Mouse (Mus musculus) E14TG2a.4 (cell line): ENCODE measurements at regions not wholly inside any gene's neighbourhood (a gene's known extent, or its start where the extent isn't known, plus 50 kb on each side); places are given as distances from the start of the nearest gene placed in this dataset.

ENCODE experiments used
- H3K27me3 ChIP-seq: 2 replicates; pipeline ENCODE4 v1.6.1; 2014; ENCODE audit warnings: low read length, control low read depth; ENCODE audit not compliant: insufficient read depth
- H3K36me3 ChIP-seq: 2 replicates; pipeline ENCODE4 v1.6.1; 2014; ENCODE audit warnings: low read length, control low read depth; ENCODE audit not compliant: insufficient read depth
- H3K4me1 ChIP-seq: replicated peaks from 2 replicates; pipeline ENCODE4 v1.6.1; 2014; ENCODE audit warnings: low read depth, low read length, control low read depth
- H3K4me3 ChIP-seq: replicated peaks from 2 replicates; pipeline ENCODE4 v1.5.1; 2014; ENCODE audit warnings: mild to moderate bottlenecking, low read length
- H3K9me3 ChIP-seq: 2 replicates; pipeline ENCODE4 v1.6.1; 2014; ENCODE audit warnings: low read length, control low read depth
- CTCF ChIP-seq: conservative IDR thresholded peaks from 2 replicates; pipeline ENCODE4 v1.5.1; 2014; ENCODE audit warnings: low read length
- NANOG ChIP-seq: IDR thresholded peaks from 2 replicates; pipeline ENCODE4 v1.6.1; 2014; ENCODE audit warnings: borderline replicate concordance, low read length, mixed read lengths
- POU5F1 ChIP-seq: IDR thresholded peaks from 2 replicates; pipeline ENCODE4 v1.6.1; 2014; ENCODE audit warnings: low read length, borderline replicate concordance

DNA sequence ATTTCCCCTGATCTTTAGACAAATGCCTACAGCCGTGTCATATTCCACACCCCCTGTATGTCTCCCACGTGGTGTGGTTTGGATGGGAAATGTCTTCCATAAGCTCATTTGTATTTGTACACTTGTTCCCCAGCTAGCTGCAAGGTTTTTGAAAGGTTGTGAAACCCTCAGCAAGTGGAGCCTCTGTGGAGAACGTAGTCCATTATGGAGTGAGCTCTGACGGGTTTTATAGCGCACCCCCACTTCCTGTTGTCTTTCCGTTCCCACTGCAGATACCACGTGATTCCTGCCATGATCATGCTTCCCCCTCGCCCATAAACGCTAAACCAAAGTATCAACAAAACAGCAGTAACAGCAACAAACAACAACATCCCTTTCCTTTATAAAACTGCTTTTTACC, 145.6 kb upstream of the Fn1 start:
- Histone ChIP-seq H3K4me1 (no peaks in the 10 kb centered on the region), H3K9me3 (no peaks in the 10 kb centered on the region), H3K27me3 (no peaks in the 10 kb centered on the region), H3K4me3 (no peak overlapping the region), H3K36me3 (no peaks in the 10 kb centered on the region)
- TF ChIP-seq NANOG (no peak), CTCF (no peak), POU5F1 (no peak)

DNA sequence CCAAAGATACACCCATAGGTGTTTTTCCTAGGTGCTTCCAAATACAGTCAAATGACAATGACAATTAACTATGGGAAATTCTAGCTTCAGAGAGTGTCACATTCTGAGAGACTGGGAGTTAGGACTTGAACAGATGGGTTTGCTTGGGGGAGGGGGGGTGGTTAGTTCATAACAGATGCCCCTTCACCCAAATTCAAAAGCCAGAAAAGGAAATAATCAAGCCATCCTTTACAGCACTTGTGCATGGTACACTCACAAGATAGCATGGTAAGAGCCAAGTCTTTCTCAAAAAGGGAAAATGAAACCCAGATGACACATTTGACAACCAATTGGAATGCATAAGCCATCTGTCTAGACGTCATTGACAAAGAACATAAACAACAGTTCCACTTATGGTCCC, 135.4 kb upstream of the Fn1 start:
- Histone ChIP-seq H3K4me1 (no peaks in the 10 kb centered on the region), H3K36me3 (no peaks in the 10 kb centered on the region), H3K9me3 (peaks cover 19% of the 10 kb centered on the region), H3K27me3 (no peaks in the 10 kb centered on the region), H3K4me3 (no peak overlapping the region)
- TF ChIP-seq CTCF (no peak), POU5F1 (no peak), NANOG (no peak)

- Histone ChIP-seq H3K36me3 (no peaks in the 10 kb centered on the region), H3K9me3 (peaks cover 20% of the 10 kb centered on the region), H3K27me3 (no peaks in the 10 kb centered on the region), H3K4me1 (no peaks in the 10 kb centered on the region), H3K4me3 (no peak overlapping the region)
- TF ChIP-seq NANOG (no peak), CTCF (no peak), POU5F1 (no peak)
These were observed 131.9 kb upstream of the Fn1 start for GRCm38 (mm10) chr1:71784880-71785279.

DNA sequence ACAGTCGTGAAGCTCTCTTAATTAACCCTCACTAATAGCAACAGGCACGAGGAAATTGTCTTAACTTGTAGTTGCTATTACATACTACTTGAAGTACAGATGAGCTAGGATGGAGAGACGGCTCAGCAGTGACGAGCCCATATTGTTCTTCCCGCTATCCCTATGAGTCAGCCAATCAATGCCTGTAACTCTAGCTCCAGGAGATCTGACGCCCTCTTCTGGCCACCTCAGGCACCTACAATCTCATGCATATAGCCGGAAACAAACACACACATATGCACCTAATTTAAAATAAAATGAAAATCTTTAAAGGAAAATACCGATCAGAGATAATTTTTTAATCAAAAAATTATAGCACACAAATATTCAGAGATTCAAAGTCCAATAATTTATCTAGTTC, 125.3 kb upstream of the Fn1 start:
- no peaks in the 10 kb centered on the region for H3K4me1 ChIP-seq
- no peak overlapping the region for H3K4me3 ChIP-seq
- H3K27me3 ChIP-seq, result no peaks in the 10 kb centered on the region
- no peaks in the 10 kb centered on the region for H3K9me3 ChIP-seq
- no peaks in the 10 kb centered on the region for H3K36me3 ChIP-seq
- TF ChIP-seq NANOG, result no peak
- TF ChIP-seq CTCF, result peak; percentile 67

DNA sequence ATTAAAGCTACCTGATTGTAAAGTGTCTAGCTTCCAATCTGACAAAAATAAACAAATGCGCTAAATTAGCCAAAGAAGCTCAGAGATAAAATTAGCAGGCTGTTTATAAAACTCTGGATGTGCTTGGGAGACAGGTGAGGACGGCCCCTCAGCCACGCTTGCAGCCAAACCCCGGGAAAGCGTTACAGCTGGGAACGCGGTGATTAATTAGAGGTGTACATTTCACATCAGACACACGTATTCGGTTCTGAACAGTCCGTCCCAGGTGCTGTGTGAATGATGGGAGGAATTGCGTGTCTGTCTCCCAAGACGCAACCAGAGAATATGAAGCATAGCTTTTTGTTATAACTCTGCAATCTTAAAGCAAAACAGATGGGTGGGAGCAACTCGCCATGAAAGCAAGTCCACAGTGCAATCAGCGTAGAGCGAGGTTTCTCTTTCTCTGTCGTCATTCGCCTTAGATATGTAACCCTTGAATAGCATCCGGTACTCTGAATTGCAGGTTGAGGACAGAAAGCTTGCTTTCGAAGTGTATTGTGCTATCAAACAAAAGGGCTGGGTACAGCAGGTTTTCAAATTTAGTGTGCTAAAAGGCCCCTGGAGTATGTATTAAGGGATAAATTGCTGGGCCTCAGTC, 123.0 kb upstream of the Fn1 start:
- Histone ChIP-seq H3K4me1 (no peaks in the 10 kb centered on the region), H3K36me3 (no peaks in the 10 kb centered on the region), H3K9me3 (no peaks in the 10 kb centered on the region), H3K4me3 (no peak overlapping the region), H3K27me3 (no peaks in the 10 kb centered on the region)
- TF ChIP-seq NANOG (no peak), CTCF (no peak), POU5F1 (no peak)

DNA sequence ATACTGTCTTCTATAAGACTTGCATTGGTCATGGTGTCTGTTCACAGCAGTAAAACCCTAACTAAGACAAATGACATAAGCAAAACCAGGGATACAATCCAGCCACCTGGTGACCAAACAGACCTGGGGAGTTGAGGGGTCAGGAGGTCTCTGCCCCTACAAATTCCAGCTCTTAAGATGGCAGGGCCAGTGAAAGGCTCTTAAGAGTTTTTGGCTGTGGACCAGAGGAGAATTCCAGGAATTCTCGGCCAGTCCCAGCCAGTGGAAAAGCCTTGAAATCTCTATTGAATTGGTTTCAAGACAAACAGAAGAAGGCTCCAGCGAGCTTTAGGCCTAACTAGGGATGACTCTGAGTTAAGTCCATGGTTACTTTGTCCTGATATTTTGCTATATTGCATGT, 119.5 kb upstream of the Fn1 start:
- TF ChIP-seq NANOG, result no peak
- no peak for TF ChIP-seq POU5F1
- no peak for TF ChIP-seq CTCF
- Histone ChIP-seq H3K27me3 (no peaks in the 10 kb centered on the region), H3K9me3 (no peaks in the 10 kb centered on the region), H3K36me3 (no peaks in the 10 kb centered on the region), H3K4me3 (no peak overlapping the region), H3K4me1 (no peaks in the 10 kb centered on the region)

DNA sequence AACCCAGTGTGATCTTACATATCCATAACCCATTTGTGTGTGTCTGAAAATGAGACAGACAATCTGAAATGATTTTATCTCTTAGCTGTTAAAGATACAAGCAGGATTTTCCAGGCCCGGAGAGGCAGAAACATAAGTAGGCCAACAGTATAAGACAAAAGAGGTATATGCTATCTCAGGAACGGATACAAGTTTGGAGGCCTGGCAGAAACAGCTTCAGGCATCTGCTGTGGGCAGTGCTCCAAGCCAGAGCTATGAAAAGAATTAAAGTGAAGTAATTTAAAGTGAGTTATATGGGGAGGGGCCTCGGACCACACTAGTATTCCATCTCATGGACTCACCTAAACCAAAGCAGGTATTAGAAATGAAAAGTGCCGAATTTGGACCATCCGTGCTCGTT, 118.8 kb upstream of the Fn1 start:
- Histone ChIP-seq H3K36me3 (no peaks in the 10 kb centered on the region), H3K4me1 (no peaks in the 10 kb centered on the region), H3K9me3 (no peaks in the 10 kb centered on the region), H3K27me3 (no peaks in the 10 kb centered on the region), H3K4me3 (no peak overlapping the region)
- TF ChIP-seq POU5F1 (no peak), NANOG (no peak), CTCF (no peak)

DNA sequence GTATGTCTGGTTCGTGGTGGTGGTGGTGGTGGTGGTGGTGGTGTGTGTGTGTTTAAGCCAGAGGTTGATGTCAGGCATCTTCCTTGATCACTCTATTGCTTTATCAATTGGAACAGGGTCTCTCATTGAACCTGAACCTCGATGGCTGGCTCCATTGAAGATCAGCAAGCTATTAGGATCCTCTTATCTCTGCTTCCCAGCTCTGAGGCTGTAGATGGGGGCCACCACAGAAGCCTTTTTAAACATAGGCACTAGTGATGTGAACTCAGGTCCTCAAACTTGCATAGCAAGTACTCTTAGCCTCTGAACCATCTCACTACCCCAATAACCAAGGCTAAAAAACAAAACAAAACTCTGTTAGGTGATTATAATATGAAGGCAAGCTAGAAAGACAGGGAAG, 116.6 kb upstream of the Fn1 start:
- no peaks in the 10 kb centered on the region for H3K4me1 ChIP-seq
- H3K27me3 ChIP-seq, result no peaks in the 10 kb centered on the region
- no peaks in the 10 kb centered on the region for H3K9me3 ChIP-seq
- H3K4me3 ChIP-seq, result no peak overlapping the region
- TF ChIP-seq POU5F1, result no peak
- TF ChIP-seq NANOG, result no peak
- no peak for TF ChIP-seq CTCF
- no peaks in the 10 kb centered on the region for H3K36me3 ChIP-seq

GRCm38 (mm10) chr1:71767705-71768104, 114.7 kb upstream of the Fn1 start:
- no peak overlapping the region for H3K4me3 ChIP-seq
- H3K4me1 ChIP-seq, result no peaks in the 10 kb centered on the region
- TF ChIP-seq POU5F1 (no peak), NANOG (no peak), CTCF (no peak)
- H3K27me3 ChIP-seq, result no peaks in the 10 kb centered on the region
- no peaks in the 10 kb centered on the region for H3K36me3 ChIP-seq
- H3K9me3 ChIP-seq, result no peaks in the 10 kb centered on the region
